Mouse (Mus musculus): ENCODE results near the gene Serpini1. TPM values are rescaled to one million over a fixed set of nuclear protein-coding genes. Genes with fewer than 3 reads are reported as not detected.
"Not testable (repeated sequence)": the region's sequence is repeated elsewhere in the genome, so short reads cannot be mapped to it uniquely, and the experiment has no call there.

Serpini1 gene
- polyA plus RNA-seq, 1 experiment from 2014 or later: 7.0 TPM

GRCm38 (mm10) chr3:75650416-75651154 lies 93.2 kb downstream of the Serpini1 start:
- not testable (repeated sequence) for H3K27me3 ChIP-seq (replicated peaks; ENCODE audit: control insufficient read depth, insufficient read depth, low read length); ATAC-seq (ENCODE audit: low read depth); H3K27ac ChIP-seq (replicated peaks; ENCODE audit: low read depth, low read length); H3K4me3 ChIP-seq (ENCODE audit: low read depth, low read length); DNase-seq (ENCODE audit: low spot score); H3K9ac ChIP-seq (ENCODE audit: low read depth, low read length); H3K9me3 ChIP-seq (ENCODE audit: control insufficient read depth, low read length); H3K4me1 ChIP-seq (ENCODE audit: control insufficient read depth, insufficient read depth, low read length); H3K4me2 ChIP-seq (ENCODE audit: low read depth, low read length); H3K36me3 ChIP-seq (ENCODE audit: control insufficient read depth, insufficient read depth, low read length)
- WGBS: 56% methylated on average over 4 of the region's 4 CpGs

- Histone ChIP-seq H3K27ac (replicated peaks; ENCODE audit: low read depth, low read length) (no peak overlapping the region), H3K9ac (ENCODE audit: low read depth, low read length) (no peak overlapping the region), H3K27me3 (replicated peaks; ENCODE audit: control insufficient read depth, insufficient read depth, low read length) (no peaks in the 10 kb centered on the region), H3K36me3 (ENCODE audit: control insufficient read depth, insufficient read depth, low read length) (no peaks in the 10 kb centered on the region), H3K4me2 (ENCODE audit: low read depth, low read length) (no peak overlapping the region), H3K4me3 (ENCODE audit: low read depth, low read length) (no peak overlapping the region), H3K9me3 (ENCODE audit: control insufficient read depth, low read length) (no peaks in the 10 kb centered on the region), H3K4me1 (ENCODE audit: control insufficient read depth, insufficient read depth, low read length) (no peaks in the 10 kb centered on the region)
- ATAC-seq (ENCODE audit: low read depth): no peak
- WGBS: 74% methylated on average over 2 of the region's 2 CpGs
- DNase-seq (ENCODE audit: low spot score): no peak
These were observed 94.3 kb downstream of the Serpini1 start for GRCm38 (mm10) chr3:75651603-75652115.

- not testable (repeated sequence) for H3K27ac ChIP-seq (replicated peaks; ENCODE audit: low read depth, low read length); H3K36me3 ChIP-seq (ENCODE audit: control insufficient read depth, insufficient read depth, low read length); H3K4me2 ChIP-seq (ENCODE audit: low read depth, low read length); H3K4me1 ChIP-seq (ENCODE audit: control insufficient read depth, insufficient read depth, low read length); H3K9ac ChIP-seq (ENCODE audit: low read depth, low read length); H3K4me3 ChIP-seq (ENCODE audit: low read depth, low read length); H3K27me3 ChIP-seq (replicated peaks; ENCODE audit: control insufficient read depth, insufficient read depth, low read length); H3K9me3 ChIP-seq (ENCODE audit: control insufficient read depth, low read length); DNase-seq (ENCODE audit: low spot score); ATAC-seq (ENCODE audit: low read depth)
- 48% methylated on average over 4 of the region's 4 CpGs for WGBS
These were observed 96.6 kb downstream of the Serpini1 start for GRCm38 (mm10) chr3:75653901-75654300.

GRCm38 (mm10) chr3:75655578-75656344 lies 98.4 kb downstream of the Serpini1 start:
- ATAC-seq (ENCODE audit: low read depth) (no peak), DNase-seq (ENCODE audit: low spot score) (no peak)
- Histone ChIP-seq H3K27me3 (replicated peaks; ENCODE audit: control insufficient read depth, insufficient read depth, low read length) (no peaks in the 10 kb centered on the region), H3K27ac (replicated peaks; ENCODE audit: low read depth, low read length) (no peak overlapping the region), H3K9ac (ENCODE audit: low read depth, low read length) (no peak overlapping the region), H3K4me1 (ENCODE audit: control insufficient read depth, insufficient read depth, low read length) (no peaks in the 10 kb centered on the region), H3K36me3 (ENCODE audit: control insufficient read depth, insufficient read depth, low read length) (no peaks in the 10 kb centered on the region), H3K4me3 (ENCODE audit: low read depth, low read length) (no peak overlapping the region), H3K4me2 (ENCODE audit: low read depth, low read length) (no peak overlapping the region), H3K9me3 (ENCODE audit: control insufficient read depth, low read length) (no peaks in the 10 kb centered on the region)
- WGBS: 82% methylated on average over 6 of the region's 6 CpGs

GRCm38 (mm10) chr3:75666962-75667361 lies 109.6 kb downstream of the Serpini1 start:
- no peaks in the 10 kb centered on the region for H3K27me3 ChIP-seq (replicated peaks; ENCODE audit: control insufficient read depth, insufficient read depth, low read length)
- no peak for ATAC-seq (ENCODE audit: low read depth)
- no peaks in the 10 kb centered on the region for H3K4me1 ChIP-seq (ENCODE audit: control insufficient read depth, insufficient read depth, low read length)
- H3K4me2 ChIP-seq (ENCODE audit: low read depth, low read length): no peak overlapping the region
- 82% methylated on average over 3 of the region's 3 CpGs for WGBS
- H3K27ac ChIP-seq (replicated peaks; ENCODE audit: low read depth, low read length): no peak overlapping the region
- no peaks in the 10 kb centered on the region for H3K9me3 ChIP-seq (ENCODE audit: control insufficient read depth, low read length)
- H3K36me3 ChIP-seq (ENCODE audit: control insufficient read depth, insufficient read depth, low read length): no peaks in the 10 kb centered on the region
- no peak overlapping the region for H3K9ac ChIP-seq (ENCODE audit: low read depth, low read length)
- H3K4me3 ChIP-seq (ENCODE audit: low read depth, low read length): no peak overlapping the region
- DNase-seq (ENCODE audit: low spot score): no peak

- H3K4me1 ChIP-seq (ENCODE audit: control insufficient read depth, insufficient read depth, low read length): no peaks in the 10 kb centered on the region
- H3K36me3 ChIP-seq (ENCODE audit: control insufficient read depth, insufficient read depth, low read length): no peaks in the 10 kb centered on the region
- 57% methylated on average over 1 of the region's 1 CpGs for WGBS
- H3K9me3 ChIP-seq (ENCODE audit: control insufficient read depth, low read length): no peaks in the 10 kb centered on the region
- H3K4me3 ChIP-seq (ENCODE audit: low read depth, low read length): no peak overlapping the region
- H3K4me2 ChIP-seq (ENCODE audit: low read depth, low read length): no peak overlapping the region
- no peak overlapping the region for H3K9ac ChIP-seq (ENCODE audit: low read depth, low read length)
- ATAC-seq (ENCODE audit: low read depth): no peak
- no peak for DNase-seq (ENCODE audit: low spot score)
- H3K27me3 ChIP-seq (replicated peaks; ENCODE audit: control insufficient read depth, insufficient read depth, low read length): no peaks in the 10 kb centered on the region
- H3K27ac ChIP-seq (replicated peaks; ENCODE audit: low read depth, low read length): no peak overlapping the region
These were observed 113.1 kb downstream of the Serpini1 start for GRCm38 (mm10) chr3:75670425-75670824.

- Histone ChIP-seq H3K4me3 (ENCODE audit: low read depth, low read length) (no peak overlapping the region), H3K9ac (ENCODE audit: low read depth, low read length) (no peak overlapping the region), H3K36me3 (ENCODE audit: control insufficient read depth, insufficient read depth, low read length) (no peaks in the 10 kb centered on the region), H3K27ac (replicated peaks; ENCODE audit: low read depth, low read length) (no peak overlapping the region), H3K9me3 (ENCODE audit: control insufficient read depth, low read length) (no peaks in the 10 kb centered on the region), H3K4me2 (ENCODE audit: low read depth, low read length) (no peak overlapping the region), H3K27me3 (replicated peaks; ENCODE audit: control insufficient read depth, insufficient read depth, low read length) (no peaks in the 10 kb centered on the region), H3K4me1 (ENCODE audit: control insufficient read depth, insufficient read depth, low read length) (no peaks in the 10 kb centered on the region)
- no peak for ATAC-seq (ENCODE audit: low read depth)
- no peak for DNase-seq (ENCODE audit: low spot score)
These were observed 125.5 kb downstream of the Serpini1 start for GRCm38 (mm10) chr3:75682881-75683280.

GRCm38 (mm10) chr3:75686775-75687174 lies 129.4 kb downstream of the Serpini1 start:
- no peak overlapping the region for H3K4me2 ChIP-seq (ENCODE audit: low read depth, low read length)
- H3K27me3 ChIP-seq (replicated peaks; ENCODE audit: control insufficient read depth, insufficient read depth, low read length): no peaks in the 10 kb centered on the region
- no peak overlapping the region for H3K4me3 ChIP-seq (ENCODE audit: low read depth, low read length)
- DNase-seq (ENCODE audit: low spot score) (no peak), ATAC-seq (ENCODE audit: low read depth) (no peak)
- WGBS: 71% methylated on average over 2 of the region's 2 CpGs
- H3K36me3 ChIP-seq (ENCODE audit: control insufficient read depth, insufficient read depth, low read length): no peaks in the 10 kb centered on the region
- no peaks in the 10 kb centered on the region for H3K4me1 ChIP-seq (ENCODE audit: control insufficient read depth, insufficient read depth, low read length)
- no peaks in the 10 kb centered on the region for H3K9me3 ChIP-seq (ENCODE audit: control insufficient read depth, low read length)
- H3K9ac ChIP-seq (ENCODE audit: low read depth, low read length): no peak overlapping the region
- H3K27ac ChIP-seq (replicated peaks; ENCODE audit: low read depth, low read length): no peak overlapping the region
